Mouse (Mus musculus): ENCODE measurements around the gene Csnk1g2.

Csnk1g2 gene

GRCm38 (mm10) chr10:80622661-80623456, at the start of gene Csnk1g2:
Gene Csnk1g2, plus strand, starts transcription at chr10:80622838.
- DNase-seq (ENCODE audit: low read depth), result peak; percentile 82

- DNase-seq (ENCODE audit: low read depth), result peak; percentile 42
Measured at GRCm38 (mm10) chr10:80573944-80574343, 48.7 kb upstream of the Csnk1g2 start.

DNA sequence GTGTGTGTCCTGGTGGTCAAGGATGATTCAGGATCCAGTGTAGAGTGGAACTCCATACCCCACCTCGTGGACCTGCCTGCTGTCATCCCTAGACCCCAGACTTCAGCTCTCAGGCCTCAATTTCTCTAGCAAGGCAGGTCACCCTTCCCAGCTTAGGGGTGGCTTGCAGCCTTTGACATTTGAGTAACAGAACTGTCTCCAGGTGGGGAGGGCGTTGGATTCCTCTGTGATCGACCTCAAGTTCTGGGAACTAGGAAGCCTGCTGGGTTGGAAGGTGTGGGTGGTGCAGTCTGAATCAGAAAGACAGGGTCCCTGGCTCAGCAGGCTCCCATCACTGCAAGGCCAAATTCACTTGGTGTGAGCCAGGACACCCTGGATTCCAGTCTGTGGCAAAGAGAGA, 47.7 kb upstream of the Csnk1g2 start:
- no peak for DNase-seq (ENCODE audit: low read depth)

- DNase-seq (ENCODE audit: low read depth), result no peak
Measured at GRCm38 (mm10) chr10:80575925-80576324, 46.7 kb upstream of the Csnk1g2 start.

DNA sequence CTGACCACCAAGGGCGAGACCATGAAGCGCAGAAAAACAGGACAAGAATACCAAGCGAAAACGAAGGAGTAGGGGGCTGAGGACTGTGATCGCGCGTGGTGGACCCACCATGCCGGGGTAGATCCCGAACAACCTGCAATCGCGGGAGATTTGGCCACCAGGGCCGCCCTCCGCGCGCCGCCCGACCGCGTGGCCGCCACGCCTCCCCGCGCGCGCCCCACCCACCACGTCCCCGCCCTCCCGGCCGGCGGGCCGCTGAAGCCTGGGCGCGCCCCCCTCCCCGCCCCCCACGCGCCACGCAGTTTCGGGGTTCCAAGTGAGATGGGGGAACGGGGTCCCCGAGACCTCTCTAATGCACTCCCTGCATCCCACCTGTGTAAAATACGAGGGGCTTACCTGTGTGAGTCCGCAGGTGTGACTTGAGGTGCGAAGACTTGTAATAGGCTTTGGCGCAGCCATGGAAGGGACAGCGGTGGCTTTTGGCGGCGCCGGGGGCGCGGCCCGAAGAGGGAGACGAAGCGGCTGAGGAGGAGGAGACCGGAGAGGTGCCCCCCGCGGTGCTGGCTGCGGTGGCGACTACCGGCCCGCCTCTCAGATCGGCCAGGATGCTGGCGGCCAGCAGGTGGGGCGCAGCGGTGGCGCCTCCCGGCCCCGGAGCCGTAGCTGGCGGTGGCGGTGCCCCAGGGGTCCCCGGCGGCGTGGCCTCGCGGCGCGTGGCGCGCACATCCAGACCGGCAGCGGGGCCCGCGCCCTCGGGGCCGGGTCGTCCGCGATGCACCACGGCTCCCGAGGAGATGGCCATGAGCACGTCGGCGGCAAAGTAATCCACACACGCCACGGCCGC, 46.1 kb upstream of the Csnk1g2 start:
- peak; percentile 85 for DNase-seq (ENCODE audit: low read depth)

DNA sequence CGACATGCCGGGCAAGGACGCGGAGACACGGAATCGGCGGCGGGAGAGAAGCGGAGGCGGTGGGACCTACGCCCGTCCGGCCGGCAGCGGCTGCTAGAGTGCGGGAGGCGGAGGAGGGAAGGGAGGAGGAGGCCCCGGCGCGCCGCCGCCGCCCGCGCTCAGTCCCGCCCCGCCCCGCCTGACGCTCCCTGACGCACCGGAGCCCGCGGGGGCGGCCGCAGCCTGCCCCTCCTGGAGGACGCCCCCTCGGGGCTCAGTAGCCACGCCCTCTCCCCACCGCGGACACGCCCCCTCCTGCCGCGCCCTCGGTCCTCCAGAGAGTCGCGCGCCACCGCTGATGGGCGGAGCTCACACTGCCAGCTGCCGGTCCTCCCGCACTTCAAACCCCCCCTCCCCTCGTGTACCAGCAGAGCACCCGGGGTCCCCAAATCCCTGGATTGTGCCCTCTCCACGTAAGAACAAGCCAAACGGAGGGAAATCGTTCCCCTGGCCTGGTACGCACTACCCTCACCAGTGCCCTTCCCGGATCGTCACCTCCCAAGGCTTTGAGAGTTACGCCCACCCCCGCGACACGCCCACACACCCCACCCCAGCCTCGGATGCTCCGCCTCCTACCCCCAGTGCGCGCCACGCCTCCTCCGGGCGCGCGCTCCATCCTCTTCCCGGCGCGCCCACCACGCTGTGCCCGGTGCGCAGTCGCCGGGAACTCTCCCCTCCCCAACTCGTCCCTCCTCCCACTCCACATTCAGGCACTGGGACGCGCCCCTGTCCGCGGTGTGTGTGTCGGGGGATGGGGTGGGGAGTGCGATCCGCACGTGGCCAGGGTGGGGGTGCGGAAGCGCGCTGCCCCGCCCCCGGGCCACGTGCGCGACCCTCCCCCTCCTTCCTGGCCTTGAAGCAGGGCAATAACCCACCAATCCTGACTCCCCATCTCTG, 45.2 kb upstream of the Csnk1g2 start, which contains the start of gene Klf16:
Klf16 (minus strand) TSS at position 127 of the 936 bp plus-strand sequence.
- DNase-seq (ENCODE audit: low read depth), result peak; percentile 99

DNA sequence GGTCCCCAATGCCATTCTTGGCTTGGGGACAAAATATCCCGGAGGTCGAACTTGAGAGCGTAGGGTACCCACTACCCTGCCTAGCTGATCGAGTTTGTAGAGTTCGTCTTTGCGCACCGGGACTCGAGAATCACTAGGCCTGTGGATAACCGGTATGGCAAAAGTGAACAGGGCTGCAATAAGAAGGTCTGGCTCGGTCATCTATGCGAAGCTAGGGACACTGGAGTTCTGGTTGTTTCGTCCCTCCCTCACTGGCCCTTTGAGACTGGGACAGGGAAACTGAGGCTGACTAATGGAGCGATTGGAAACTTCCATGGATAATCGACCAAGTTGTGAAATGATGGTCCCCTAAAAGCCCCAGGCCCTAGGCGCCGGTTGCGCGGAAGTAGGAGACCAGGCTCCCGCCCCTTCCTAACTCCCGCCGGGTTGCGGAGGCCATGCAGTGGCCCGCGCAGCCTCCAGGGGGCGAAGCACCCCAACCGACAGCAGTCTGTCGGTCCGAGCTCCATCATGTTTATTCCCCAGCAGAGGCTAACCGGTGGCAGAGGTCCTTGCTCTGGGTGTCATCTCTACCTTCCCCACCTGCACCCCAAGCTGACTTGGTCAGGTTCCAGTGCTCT, 44.4 kb upstream of the Csnk1g2 start:
- peak; percentile 94 for DNase-seq (ENCODE audit: low read depth)

GRCm38 (mm10) chr10:80578911-80579310, 43.7 kb upstream of the Csnk1g2 start:
- peak; percentile 94 for DNase-seq (ENCODE audit: low read depth)

- DNase-seq (ENCODE audit: low read depth), result no peak
Measured at GRCm38 (mm10) chr10:80583047-80583446, 39.6 kb upstream of the Csnk1g2 start.

GRCm38 (mm10) chr10:80584045-80584488, 38.6 kb upstream of the Csnk1g2 start:
- DNase-seq (ENCODE audit: low read depth), result no peak

DNA sequence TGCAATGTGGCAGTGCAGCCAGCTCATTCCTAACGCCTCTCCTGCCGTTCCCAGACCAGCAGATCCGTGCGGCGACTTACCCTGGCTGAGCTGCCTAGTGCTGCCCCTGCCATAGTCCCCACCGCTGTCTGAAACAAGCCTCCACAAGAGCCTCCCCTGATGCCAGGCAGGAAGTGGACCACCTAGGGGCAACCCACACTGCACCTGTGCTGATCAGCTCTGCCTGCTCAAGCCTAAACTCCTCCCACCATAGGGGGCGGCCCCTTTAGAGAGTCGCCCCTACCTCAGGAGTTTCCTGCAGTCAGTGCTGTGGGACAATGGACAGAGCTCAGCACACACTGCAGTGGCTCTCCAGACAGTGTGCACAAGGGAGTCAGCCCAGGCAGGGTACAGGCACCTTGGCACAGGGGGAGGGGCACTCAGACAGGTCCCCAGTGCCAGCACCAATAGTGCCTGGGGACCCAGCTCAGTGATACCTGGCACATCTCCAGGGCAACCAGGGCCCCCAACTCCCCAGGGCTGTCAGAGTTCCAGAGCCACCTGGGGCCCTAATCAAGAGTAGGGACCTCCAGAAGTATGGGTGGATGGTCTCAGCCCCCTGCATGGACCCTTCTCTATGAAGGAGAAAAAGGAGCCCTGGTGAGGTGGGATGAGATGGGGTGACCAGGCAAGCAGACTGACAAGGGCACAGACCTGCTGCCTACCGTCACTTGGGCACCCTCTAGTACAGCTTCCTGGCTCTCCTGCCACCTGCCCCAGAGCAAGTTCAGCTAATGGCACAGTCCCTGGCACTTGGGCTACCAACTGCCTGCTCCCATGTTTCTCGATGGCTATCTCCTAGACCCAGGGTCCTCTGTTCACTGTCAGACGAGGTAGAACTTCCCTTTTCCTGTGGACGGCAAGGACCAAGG, 37.7 kb upstream of the Csnk1g2 start:
- no peak for DNase-seq (ENCODE audit: low read depth)

DNA sequence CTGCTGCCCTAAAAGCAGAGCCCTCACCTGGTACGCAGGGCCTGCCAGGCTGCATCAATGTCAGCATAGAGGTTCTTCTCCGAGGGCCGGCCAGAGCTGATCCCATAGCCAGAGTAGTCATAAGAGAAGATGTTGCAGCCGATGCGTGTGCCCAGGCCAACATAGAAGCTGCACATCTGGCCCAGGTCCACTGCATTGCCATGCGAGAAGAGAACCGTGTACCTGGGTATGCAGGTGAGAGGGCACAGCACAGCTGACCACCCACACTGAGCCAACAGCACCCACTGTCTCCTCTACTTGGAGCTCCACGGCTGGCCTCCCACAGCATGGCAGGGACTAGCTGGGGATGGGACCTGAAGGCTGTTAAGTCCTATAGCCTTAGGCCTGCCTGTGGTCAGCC, 37.1 kb upstream of the Csnk1g2 start:
- DNase-seq (ENCODE audit: low read depth), result no peak

GRCm38 (mm10) chr10:80586407-80587304, 36.0 kb upstream of the Csnk1g2 start:
- DNase-seq (ENCODE audit: low read depth), result no peak

- DNase-seq (ENCODE audit: low read depth), result no peak
Measured at GRCm38 (mm10) chr10:80587305-80587657, 35.4 kb upstream of the Csnk1g2 start.

DNA sequence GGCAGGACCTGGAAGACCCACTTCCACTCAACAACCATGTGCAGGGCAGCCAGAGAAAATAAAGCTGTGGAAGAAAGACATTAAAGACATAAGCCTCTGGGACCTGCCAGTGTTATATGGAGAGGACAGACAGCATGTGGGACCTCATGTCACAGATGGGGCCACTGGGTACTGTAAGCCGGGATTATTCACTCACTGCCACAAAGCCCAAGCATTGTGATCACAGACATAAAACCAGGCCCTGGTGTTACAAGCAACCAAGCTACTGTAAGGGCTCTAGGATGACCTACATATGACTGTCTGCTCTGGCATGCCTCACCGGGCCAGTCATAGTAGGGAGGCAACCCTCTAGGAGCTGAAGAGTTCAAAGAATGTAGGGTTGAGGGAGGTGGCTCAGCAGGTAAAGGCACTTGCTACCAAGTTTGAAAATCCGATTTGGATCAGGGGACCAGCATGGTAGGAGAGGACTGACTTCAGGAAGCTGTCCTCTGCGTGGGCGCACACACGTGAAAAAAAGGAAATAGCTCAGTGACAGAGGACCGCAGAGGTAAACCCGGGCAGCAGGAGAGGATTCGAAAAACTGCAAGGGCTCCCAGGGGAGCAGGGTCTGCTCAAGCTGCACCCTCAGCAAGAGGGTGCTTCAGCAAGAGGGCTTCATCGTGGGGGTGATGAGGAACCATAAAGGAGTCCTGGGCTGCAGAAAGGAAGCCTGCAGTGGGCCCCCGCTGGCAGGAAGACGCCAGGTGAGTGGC, 33.3 kb upstream of the Csnk1g2 start:
- peak; percentile 75 for DNase-seq (ENCODE audit: low read depth)

DNA sequence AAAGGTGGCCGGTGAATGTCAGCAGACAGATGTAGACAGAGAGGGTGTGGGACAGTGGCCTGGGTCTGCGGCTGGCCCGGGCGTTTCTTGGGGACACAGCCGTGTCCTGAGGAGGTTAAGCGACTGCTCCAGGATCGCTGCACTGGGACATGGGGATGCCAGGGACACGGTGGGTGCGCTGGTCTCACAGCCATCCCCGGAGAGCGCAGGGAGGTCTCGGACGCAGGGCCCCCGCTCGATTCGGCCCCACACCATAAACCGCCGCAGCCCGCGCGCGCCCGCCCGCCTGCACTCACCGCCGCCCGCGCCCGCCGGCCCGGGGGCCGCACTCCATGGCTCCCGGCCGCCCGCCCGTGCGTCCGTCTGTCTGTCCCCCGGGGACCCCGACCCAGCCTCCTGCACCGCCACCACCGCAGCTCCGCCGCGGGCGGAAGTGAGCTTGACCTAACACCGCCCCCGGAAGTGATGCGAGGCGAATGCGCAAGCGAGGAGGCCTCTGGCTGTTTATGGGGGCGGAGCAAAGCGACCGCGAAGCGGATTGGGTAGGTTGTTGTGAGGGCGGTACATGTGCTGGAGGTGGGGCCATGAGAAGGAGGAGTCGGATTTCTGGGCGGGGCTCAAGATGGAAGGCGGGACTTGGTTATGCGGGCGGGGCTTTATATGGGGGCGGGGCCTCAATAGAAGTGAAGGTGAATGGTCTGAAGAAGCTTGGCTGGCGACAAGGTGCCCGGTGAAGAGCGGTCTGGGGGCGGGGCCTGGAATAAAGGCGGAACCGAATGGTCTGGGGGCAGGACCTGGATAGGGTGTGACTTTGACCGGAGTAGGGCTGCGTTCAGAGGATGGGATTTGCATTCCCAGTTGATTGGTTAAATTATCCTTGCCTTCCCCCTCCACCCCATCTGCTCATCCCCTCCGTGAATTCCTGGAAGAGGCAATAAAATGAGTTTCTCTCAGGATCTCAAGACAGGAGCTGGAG, 32.5 kb upstream of the Csnk1g2 start, which contains the start of gene Abhd17a:
Abhd17a (minus strand) TSS at position 463 of the 976 bp plus-strand sequence.
- peak; percentile 99 for DNase-seq (ENCODE audit: low read depth)

- DNase-seq (ENCODE audit: low read depth), result no peak
Measured at GRCm38 (mm10) chr10:80596318-80596717, 26.3 kb upstream of the Csnk1g2 start.

All from induced T-regulatory cell, adult 2 months (primary cell).